Mouse (Mus musculus): ENCODE measurements around the gene Mvb12b.

Gene Mvb12b

GRCm38 (mm10) chr2:33887328-33888099, at the start of gene Mvb12b:
TSS of gene Mvb12b (minus strand) at chr2:33887946.
- in situ Hi-C loops (cut with MboI, MseI) = loop anchor here in 1 of 2 experiments (10.0 kb wide), 1 partner anchor 1017 kb away; no protein-coding TSS in a partner anchor

DNA sequence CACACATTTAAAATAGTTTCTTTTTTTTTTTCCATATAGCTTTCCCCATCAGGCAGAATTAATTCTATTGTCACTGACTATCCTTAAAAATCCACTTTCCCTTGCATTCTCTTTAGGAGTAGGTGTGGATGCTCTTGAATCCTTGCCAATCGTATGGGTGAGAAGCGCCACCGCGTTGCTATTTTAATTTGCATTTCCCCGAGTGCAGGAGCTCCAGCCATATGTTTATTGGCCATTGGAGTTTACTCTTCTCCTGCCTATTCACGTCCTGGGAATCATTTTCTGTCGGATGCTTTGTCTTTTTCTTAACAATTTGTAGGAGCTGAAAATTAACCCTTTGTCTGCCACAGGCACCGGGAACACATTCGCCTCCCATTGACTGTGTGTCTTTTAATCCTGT, 48.0 kb upstream of the Mvb12b start:
- in situ Hi-C loops (cut with MboI, MseI) = no loop called here

DNA sequence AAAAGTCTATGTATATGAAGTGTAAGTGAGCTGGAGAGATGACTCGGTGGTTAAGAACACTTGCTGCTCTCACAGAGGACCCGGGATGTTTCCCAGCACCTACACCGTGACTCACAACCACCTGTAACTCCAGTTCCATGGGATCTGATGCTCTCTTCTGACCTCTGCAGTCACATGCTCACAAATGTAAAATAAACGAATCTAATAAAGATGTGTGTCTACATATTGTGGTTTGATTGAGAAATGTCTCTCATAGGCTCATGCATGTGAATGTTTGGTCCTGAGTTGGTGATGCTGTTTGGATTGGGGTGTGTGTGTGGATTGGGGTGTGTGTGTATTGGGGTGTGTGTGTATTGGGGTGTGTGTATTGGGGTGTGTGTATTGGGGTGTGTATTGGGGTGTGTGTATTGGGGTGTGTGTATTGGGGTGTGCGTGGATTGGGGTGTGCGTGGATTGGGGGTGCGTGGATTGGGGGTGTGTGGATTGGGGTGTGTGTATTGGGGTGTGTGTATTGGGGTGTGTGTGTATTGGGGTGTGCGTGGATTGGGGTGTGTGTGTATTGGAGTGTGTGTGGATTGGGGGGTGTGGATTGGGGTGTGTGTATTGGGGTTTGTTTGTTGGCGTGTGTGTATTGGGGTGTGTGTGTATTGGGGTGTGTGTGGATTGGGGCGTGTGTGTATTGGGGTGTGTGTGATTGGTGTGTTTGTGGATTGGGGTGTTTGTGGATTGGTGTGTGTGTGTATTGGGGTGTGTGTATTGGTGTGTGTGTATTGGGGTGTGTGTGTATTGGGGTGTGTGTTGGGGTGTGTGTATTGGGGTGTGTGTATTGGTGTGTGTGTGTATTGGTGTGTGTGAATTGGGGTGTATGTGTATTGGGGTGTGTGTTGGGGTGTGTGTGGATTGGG, 46.1 kb upstream of the Mvb12b start:
- in situ Hi-C loops (cut with MboI, MseI) = no loop called here

GRCm38 (mm10) chr2:33931161-33931560, 43.4 kb upstream of the Mvb12b start:
- in situ Hi-C loops (cut with MboI, MseI) = no loop called here

GRCm38 (mm10) chr2:33925288-33925687, 37.5 kb upstream of the Mvb12b start:
- in situ Hi-C loops (cut with MboI, MseI) = no loop called here

GRCm38 (mm10) chr2:33923482-33923881, 35.7 kb upstream of the Mvb12b start:
- in situ Hi-C loops (cut with MboI, MseI) = loop anchor here in 1 of 2 experiments (5.0 kb wide), 1 partner anchor 96 kb away; no protein-coding TSS in a partner anchor

DNA sequence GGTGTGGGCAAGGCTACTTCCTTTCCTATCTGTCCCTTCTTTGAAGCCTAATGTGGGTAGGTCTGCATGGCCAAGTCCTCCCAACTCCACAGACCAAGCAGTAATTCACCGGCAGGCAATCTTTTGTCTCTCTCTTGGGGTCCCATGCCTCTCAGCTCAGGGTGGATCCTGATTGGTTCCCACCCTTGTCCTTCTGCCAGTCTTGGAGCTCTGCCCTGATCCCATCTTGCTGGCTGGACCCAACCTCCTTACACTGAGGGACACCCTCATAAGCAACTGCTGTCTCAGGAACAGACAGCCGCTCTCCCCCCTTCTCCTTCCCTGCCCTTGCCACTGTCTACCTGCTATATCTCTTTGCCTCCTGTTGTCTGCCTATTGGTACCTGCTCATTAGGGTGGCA, 34.7 kb upstream of the Mvb12b start:
- in situ Hi-C loops (cut with MboI, MseI) = loop anchor here in 1 of 2 experiments (5.0 kb wide), 1 partner anchor 95 kb away; no protein-coding TSS in a partner anchor

GRCm38 (mm10) chr2:33919934-33920615, 32.3 kb upstream of the Mvb12b start:
- in situ Hi-C loops (cut with MboI, MseI) = loop anchor here (5.0 to 10.0 kb wide), 2 partner anchors 93 to 95 kb away; no protein-coding TSS in a partner anchor

DNA sequence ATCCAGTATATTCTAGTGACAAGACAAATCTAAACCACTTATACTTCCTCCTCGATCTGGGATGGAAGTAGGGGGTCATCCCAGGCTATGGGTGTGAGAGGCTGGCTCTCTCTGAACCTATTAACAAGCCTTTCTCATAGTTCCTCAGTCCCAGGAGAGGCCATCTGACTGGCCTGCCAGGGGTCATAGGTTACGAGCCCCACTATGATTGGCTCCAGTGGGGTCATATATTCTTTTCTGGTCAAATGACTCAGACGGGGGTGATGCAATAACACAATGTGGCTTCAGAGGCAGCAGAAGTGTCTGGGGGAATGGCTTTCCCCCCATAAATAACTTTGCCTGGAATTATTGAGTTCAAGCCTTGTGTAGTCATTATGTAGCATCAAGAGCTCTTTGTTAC, 31.1 kb upstream of the Mvb12b start:
- in situ Hi-C loops (cut with MboI, MseI) = loop anchor here in 1 of 2 experiments (10.0 kb wide), 1 partner anchor 94 kb away; no protein-coding TSS in a partner anchor

DNA sequence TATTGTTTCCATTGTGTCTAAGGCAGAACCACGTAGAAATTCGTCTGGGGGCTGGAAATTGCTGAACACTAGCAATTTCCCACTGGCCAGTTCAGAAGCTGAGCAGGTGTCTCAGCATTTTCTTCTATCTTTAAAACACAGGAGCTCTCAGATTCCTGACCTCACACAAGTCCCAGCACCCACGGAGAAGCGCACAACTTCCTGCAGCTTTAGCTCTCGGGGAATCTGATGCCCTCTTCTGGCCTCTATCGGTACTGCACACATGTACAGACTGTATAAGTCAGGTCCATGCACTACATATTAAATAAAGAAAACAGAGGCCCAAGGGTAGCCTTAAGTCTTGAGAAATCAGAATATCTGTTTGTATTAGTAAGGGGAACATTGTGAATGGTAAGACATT, 30.6 kb upstream of the Mvb12b start:
- in situ Hi-C loops (cut with MboI, MseI) = loop anchor here in 1 of 2 experiments (10.0 kb wide), 1 partner anchor 94 kb away; no protein-coding TSS in a partner anchor

DNA sequence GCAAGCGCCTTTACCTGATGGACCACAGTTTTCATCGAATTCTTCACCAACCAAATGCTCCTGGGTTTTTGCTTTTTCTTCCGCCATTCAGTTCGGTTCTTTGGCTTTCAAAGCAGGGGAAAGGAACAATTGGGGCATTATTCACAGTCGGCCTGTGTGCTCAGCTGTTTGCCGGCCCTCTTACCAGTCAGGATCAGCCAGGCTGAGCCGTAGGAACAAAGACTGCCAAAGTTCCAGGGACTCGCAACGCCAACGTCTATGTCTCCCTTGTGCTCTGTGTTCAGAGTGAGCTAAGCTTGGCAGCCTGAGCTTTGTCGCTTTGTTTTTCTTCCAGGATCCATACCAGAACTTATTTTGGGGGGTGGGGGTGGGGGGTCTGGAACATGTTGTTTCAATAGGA, 28.9 kb upstream of the Mvb12b start:
- in situ Hi-C loops (cut with MboI, MseI) = loop anchor here in 1 of 2 experiments (10.0 kb wide), 1 partner anchor 92 kb away; no protein-coding TSS in a partner anchor

GRCm38 (mm10) chr2:33914998-33915397, 27.3 kb upstream of the Mvb12b start:
- in situ Hi-C loops (cut with MboI, MseI) = loop anchor here in 1 of 2 experiments (10.0 kb wide), 1 partner anchor 90 kb away; no protein-coding TSS in a partner anchor

DNA sequence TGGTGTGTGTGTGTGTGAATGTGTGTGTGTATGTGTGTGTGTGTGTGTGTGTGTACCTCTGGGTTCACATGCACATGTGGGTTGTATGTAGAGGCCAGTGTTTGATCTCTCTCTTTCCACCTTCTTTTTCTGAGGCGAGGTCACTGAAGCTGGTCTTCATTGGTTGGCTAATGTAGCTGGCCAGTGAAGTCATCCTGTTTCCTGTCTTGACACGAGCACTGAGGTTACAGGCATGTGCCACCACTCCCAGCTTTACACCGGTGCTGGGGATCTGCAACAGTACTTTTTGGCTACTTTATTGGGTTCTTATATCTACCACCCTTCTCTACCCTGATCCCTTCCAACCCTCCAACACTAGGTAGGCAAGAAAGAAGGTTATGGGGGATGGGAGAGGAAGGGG, 26.6 kb upstream of the Mvb12b start:
- in situ Hi-C loops (cut with MboI, MseI) = loop anchor here in 1 of 2 experiments (10.0 kb wide), 1 partner anchor 90 kb away; no protein-coding TSS in a partner anchor

GRCm38 (mm10) chr2:33913598-33913997, 25.9 kb upstream of the Mvb12b start:
- in situ Hi-C loops (cut with MboI, MseI) = loop anchor here in 1 of 2 experiments (10.0 kb wide), 1 partner anchor 89 kb away; no protein-coding TSS in a partner anchor

- in situ Hi-C loops (cut with MboI, MseI) = loop anchor here in 1 of 2 experiments (10.0 kb wide), 1 partner anchor 88 kb away; no protein-coding TSS in a partner anchor
Observed at GRCm38 (mm10) chr2:33912741-33913140, 25.0 kb upstream of the Mvb12b start.

DNA sequence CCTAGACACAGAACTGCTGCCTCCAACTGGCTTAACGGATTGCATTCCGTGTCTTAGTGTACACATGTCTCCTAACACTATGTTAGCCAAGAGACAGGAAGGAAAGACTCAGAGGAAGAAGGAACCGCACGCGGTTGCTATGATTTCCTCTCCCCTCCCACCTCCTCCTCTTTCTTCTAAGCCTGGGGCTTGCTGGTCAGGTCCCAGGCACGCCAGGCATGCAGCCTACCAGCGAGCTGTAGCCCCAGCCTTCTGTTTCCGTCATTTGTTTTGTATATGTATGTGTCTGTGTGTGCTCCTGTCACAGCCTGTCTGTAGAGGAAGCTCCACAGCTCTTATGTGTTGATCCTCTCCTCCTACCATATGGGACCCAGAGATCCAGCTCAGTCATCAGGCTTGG, 20.6 kb upstream of the Mvb12b start:
- in situ Hi-C loops (cut with MboI, MseI) = no loop called here

- in situ Hi-C loops (cut with MboI, MseI) = no loop called here
Observed at GRCm38 (mm10) chr2:33907174-33907573, 19.4 kb upstream of the Mvb12b start.

GRCm38 (mm10) chr2:33895829-33896228, 8.1 kb upstream of the Mvb12b start:
- in situ Hi-C loops (cut with MboI, MseI) = no loop called here

GRCm38 (mm10) chr2:33893151-33893550, 5.4 kb upstream of the Mvb12b start:
- in situ Hi-C loops (cut with MboI, MseI) = no loop called here

- in situ Hi-C loops (cut with MboI, MseI) = no loop called here
Observed at GRCm38 (mm10) chr2:33892354-33892753, 4.6 kb upstream of the Mvb12b start.

DNA sequence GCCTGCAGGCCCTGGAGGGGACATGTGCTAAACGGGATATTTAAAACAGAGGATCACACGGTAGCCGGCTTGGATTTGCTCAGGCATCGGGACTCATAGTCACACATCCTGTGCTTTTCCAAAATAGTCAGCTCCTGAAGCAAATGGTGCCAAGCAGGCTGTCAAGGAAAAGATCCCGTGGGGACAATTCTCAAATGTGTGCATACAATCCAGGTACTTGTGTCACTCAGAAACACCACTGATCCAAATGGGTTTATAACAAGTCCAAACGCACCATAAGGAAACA, 297 bp upstream of the Mvb12b start:
- in situ Hi-C loops (cut with MboI, MseI) = loop anchor here in 1 of 2 experiments (10.0 kb wide), 1 partner anchor 1017 kb away; no protein-coding TSS in a partner anchor
